Mouse (Mus musculus): ENCODE measurements around the gene Hoxa11. TPM values are rescaled to one million over a fixed set of nuclear protein-coding genes. Genes with fewer than 3 reads are reported as not detected.
A peak's percentile ranks its signal among the peaks of the same experiment; 100 is the strongest.

Gene Hoxa11
- polyA plus RNA-seq, 1 experiment from 2014 or later, result not detected

- no peaks in the 10 kb centered on the region for H3K9me3 ChIP-seq (ENCODE audit: low read length)
- H3K27me3 ChIP-seq (replicated peaks; ENCODE audit: insufficient read depth, low read length), result peaks cover 87% of the 10 kb centered on the region
- H3K36me3 ChIP-seq (ENCODE audit: insufficient read depth, low read length), result no peaks in the 10 kb centered on the region
- 2% methylated on average over 59 of the region's 59 CpGs for WGBS
- no peaks in the 10 kb centered on the region for H3K4me1 ChIP-seq (ENCODE audit: insufficient read depth, low read depth, low read length)
- TF ChIP-seq EP300 (IDR thresholded peaks at IDR 0.05), result no peak
- TF ChIP-seq CTCF (IDR thresholded peaks at IDR 0.05), result no peak
- ATAC-seq (no peak), DNase-seq (ENCODE audit: low spot score) (no peak)
- H3K4me3 ChIP-seq (ENCODE audit: low read depth, low read length), result peak overlapping the region; percentile 12; the same call in 1 of the 2 replicates
- H3K4me2 ChIP-seq (replicated peaks; ENCODE audit: low read depth, low read length), result no peak overlapping the region
- H3K9ac ChIP-seq (replicated peaks; ENCODE audit: low read depth), result no peak overlapping the region
- H3K27ac ChIP-seq (ENCODE audit: low read length), result no peak overlapping the region
Measured at GRCm38 (mm10) chr6:52253511-52254500, 8.2 kb upstream of the Hoxa11 start.

GRCm38 (mm10) chr6:52252775-52253376 lies 7.3 kb upstream of the Hoxa11 start:
- WGBS, result 2% methylated on average over 35 of the region's 35 CpGs

GRCm38 (mm10) chr6:52252016-52252774 lies 6.6 kb upstream of the Hoxa11 start:
- Histone ChIP-seq H3K27me3 (replicated peaks; ENCODE audit: insufficient read depth, low read length) (peaks cover 86% of the 10 kb centered on the region), H3K36me3 (ENCODE audit: insufficient read depth, low read length) (no peaks in the 10 kb centered on the region), H3K9ac (replicated peaks; ENCODE audit: low read depth) (no peak overlapping the region), H3K4me2 (replicated peaks; ENCODE audit: low read depth, low read length) (no peak overlapping the region), H3K9me3 (ENCODE audit: low read length) (no peaks in the 10 kb centered on the region), H3K4me3 (ENCODE audit: low read depth, low read length) (no peak overlapping the region), H3K4me1 (ENCODE audit: insufficient read depth, low read depth, low read length) (no peaks in the 10 kb centered on the region), H3K27ac (ENCODE audit: low read length) (no peak overlapping the region)
- DNase-seq (ENCODE audit: low spot score) (no peak), ATAC-seq (no peak)
- whole genome bisulfite sequencing, result 6% methylated on average over 24 of the region's 24 CpGs
- TF ChIP-seq EP300 (IDR thresholded peaks at IDR 0.05) (no peak), CTCF (IDR thresholded peaks at IDR 0.05) (no peak)

More at GRCm38 (mm10) chr6:52252775-52253376, 7.3 kb upstream of the Hoxa11 start:
- H3K9ac ChIP-seq (replicated peaks; ENCODE audit: low read depth), result no peak overlapping the region
- DNase-seq (ENCODE audit: low spot score), result no peak
- no peak; the same call in 1 of the 2 replicates for ATAC-seq
- peaks cover 88% of the 10 kb centered on the region for H3K27me3 ChIP-seq (replicated peaks; ENCODE audit: insufficient read depth, low read length)
- TF ChIP-seq EP300 (IDR thresholded peaks at IDR 0.05) (no peak), CTCF (IDR thresholded peaks at IDR 0.05) (no peak)
- no peak overlapping the region for H3K4me3 ChIP-seq (ENCODE audit: low read depth, low read length)
- H3K27ac ChIP-seq (ENCODE audit: low read length), result no peak overlapping the region
- H3K4me2 ChIP-seq (replicated peaks; ENCODE audit: low read depth, low read length), result no peak overlapping the region
- no peaks in the 10 kb centered on the region for H3K36me3 ChIP-seq (ENCODE audit: insufficient read depth, low read length)
- H3K4me1 ChIP-seq (ENCODE audit: insufficient read depth, low read depth, low read length), result no peaks in the 10 kb centered on the region
- no peaks in the 10 kb centered on the region for H3K9me3 ChIP-seq (ENCODE audit: low read length)

GRCm38 (mm10) chr6:52251177-52251879 lies 5.7 kb upstream of the Hoxa11 start:
- H3K4me3 ChIP-seq (ENCODE audit: low read depth, low read length), result no peak overlapping the region
- H3K4me2 ChIP-seq (replicated peaks; ENCODE audit: low read depth, low read length), result no peak overlapping the region
- H3K4me1 ChIP-seq (ENCODE audit: insufficient read depth, low read depth, low read length), result no peaks in the 10 kb centered on the region
- H3K9me3 ChIP-seq (ENCODE audit: low read length), result no peaks in the 10 kb centered on the region
- no peak overlapping the region for H3K9ac ChIP-seq (replicated peaks; ENCODE audit: low read depth)
- no peak for TF ChIP-seq CTCF (IDR thresholded peaks at IDR 0.05)
- no peak for TF ChIP-seq EP300 (IDR thresholded peaks at IDR 0.05)
- DNase-seq (ENCODE audit: low spot score) (no peak), ATAC-seq (no peak)
- 12% methylated on average over 7 of the region's 7 CpGs for WGBS
- no peak overlapping the region for H3K27ac ChIP-seq (ENCODE audit: low read length)
- no peaks in the 10 kb centered on the region for H3K36me3 ChIP-seq (ENCODE audit: insufficient read depth, low read length)
- peaks cover 86% of the 10 kb centered on the region for H3K27me3 ChIP-seq (replicated peaks; ENCODE audit: insufficient read depth, low read length)

GRCm38 (mm10) chr6:52249826-52250225 lies 4.2 kb upstream of the Hoxa11 start:
- H3K4me2 ChIP-seq (replicated peaks; ENCODE audit: low read depth, low read length), result no peak overlapping the region
- H3K36me3 ChIP-seq (ENCODE audit: insufficient read depth, low read length), result no peaks in the 10 kb centered on the region
- no peak for ATAC-seq
- no peak for DNase-seq (ENCODE audit: low spot score)
- TF ChIP-seq CTCF (IDR thresholded peaks at IDR 0.05) (no peak), EP300 (IDR thresholded peaks at IDR 0.05) (no peak)
- H3K9ac ChIP-seq (replicated peaks; ENCODE audit: low read depth), result no peak overlapping the region
- H3K4me3 ChIP-seq (ENCODE audit: low read depth, low read length), result no peak overlapping the region
- no peaks in the 10 kb centered on the region for H3K4me1 ChIP-seq (ENCODE audit: insufficient read depth, low read depth, low read length)
- no peaks in the 10 kb centered on the region for H3K9me3 ChIP-seq (ENCODE audit: low read length)
- H3K27me3 ChIP-seq (replicated peaks; ENCODE audit: insufficient read depth, low read length), result peaks cover 88% of the 10 kb centered on the region
- H3K27ac ChIP-seq (ENCODE audit: low read length), result no peak overlapping the region
- 4% methylated on average over 4 of the region's 4 CpGs for WGBS
